Mouse (Mus musculus) thymus, adult 2 months (tissue): ENCODE data around the gene Vmn1r177. TPM values are rescaled to one million over a fixed set of nuclear protein-coding genes. Genes with fewer than 3 reads are reported as not detected.
"Not testable (repeated sequence)": the region's sequence is repeated elsewhere in the genome, so short reads cannot be mapped to it uniquely, and the experiment has no call there.

Experiments used
- DNase-seq: peaks from one replicate; pipeline ENCODE4 v3.0.0; 2021
- H3K27ac ChIP-seq: fragments of 200-500 bp; 2 replicates; pipeline ENCODE4 v1.5.1; 2012; ENCODE audit warnings: low read length, control low read depth; ENCODE audit not compliant: control insufficient read depth, insufficient read depth
- H3K27me3 ChIP-seq: fragments of 200-500 bp; 2 replicates; pipeline ENCODE4 v1.6.1; 2012; ENCODE audit warnings: mild to moderate bottlenecking, low read length, moderate library complexity, mixed read lengths; ENCODE audit not compliant: control insufficient read depth, insufficient read depth
- H3K36me3 ChIP-seq: fragments of 200-500 bp; 2 replicates; pipeline ENCODE4 v1.6.1; 2012; ENCODE audit warnings: mild to moderate bottlenecking, low read length, moderate library complexity; ENCODE audit not compliant: control insufficient read depth, insufficient read depth
- H3K4me1 ChIP-seq: fragments of 200-500 bp; replicated peaks from 2 replicates; pipeline ENCODE4 v1.6.1; 2012; ENCODE audit warnings: low read length; ENCODE audit not compliant: control insufficient read depth, insufficient read depth
- H3K4me3 ChIP-seq: fragments of 200-500 bp; 2 replicates; pipeline ENCODE4 v1.5.1; 2012; ENCODE audit warnings: mild to moderate bottlenecking, low read length, control low read depth, moderate library complexity; ENCODE audit not compliant: control insufficient read depth, insufficient read depth
- CTCF ChIP-seq: fragments of 200-500 bp; IDR thresholded peaks from 2 replicates; pipeline ENCODE4 v1.5.1; 2012; ENCODE audit warnings: mild to moderate bottlenecking, control low read depth, low read length, moderate library complexity, borderline replicate concordance; ENCODE audit not compliant: control insufficient read depth, poor library complexity, insufficient read depth; ENCODE audit errors: extremely low read depth
- POLR2A ChIP-seq: fragments of 200-500 bp; IDR thresholded peaks from 2 replicates; pipeline ENCODE4 v1.6.1; 2012; ENCODE audit warnings: mild to moderate bottlenecking, low read length, control low read depth, moderate library complexity; ENCODE audit not compliant: control insufficient read depth, poor library complexity, insufficient read depth; ENCODE audit errors: extremely low read depth
- WGBS: fragments of 180-500 bp; shearing (Covaris S2); methylation state at CpG from one replicate; pipeline ENCODE4 v1.1.7; 2018; 5-methylcytosine and 5-hydroxymethylcytosine counted together
- polyA plus RNA-seq: library from polyadenylated mRNA; depleted of rRNA; stranded (reverse); fragments of >200 nt; gene quantifications from 2 replicates; pipeline ENCODE4 v1.2.3, GENCODE M21; 2012; rRNA removed

The Vmn1r177 gene
- not detected in 2 replicates for polyA plus RNA-seq

- not testable (repeated sequence) for H3K36me3 ChIP-seq, H3K4me1 ChIP-seq, DNase-seq, H3K4me3 ChIP-seq, H3K27me3 ChIP-seq, H3K27ac ChIP-seq
- WGBS, result 7% methylated on average over 1 of the region's 1 CpGs
Observed at GRCm38 (mm10) chr7:23866349-23866748, at the start of gene Vmn1r177. Gene Vmn1r177 (minus strand): TSS chr7:23866449.

GRCm38 (mm10) chr7:23891709-23892108, 25.5 kb upstream of the Vmn1r177 start, which contains the start of gene Vmn1r178:
Gene Vmn1r178 (plus strand): TSS chr7:23892009.
- Histone ChIP-seq H3K36me3 (no peaks in the 10 kb centered on the region), H3K4me3 (no peak within 1 kb of the TSS), H3K27me3 (no peaks in the 10 kb centered on the region), H3K4me1 (no peaks in the 10 kb centered on the region), H3K27ac (no peak within 1 kb of the TSS)
- DNase-seq, result no peak
- WGBS, result 93% methylated on average over 1 of the region's 1 CpGs
- TF ChIP-seq POLR2A (no peak), CTCF (no peak)

- DNase-seq, H3K36me3 ChIP-seq, H3K27me3 ChIP-seq, H3K4me3 ChIP-seq, H3K27ac ChIP-seq, H3K4me1 ChIP-seq: not testable (repeated sequence)
- WGBS, result 68% methylated on average over 4 of the region's 4 CpGs
Observed at GRCm38 (mm10) chr7:23876918-23877317, 10.7 kb upstream of the Vmn1r177 start.

GRCm38 (mm10) chr7:23837272-23837671, 29.0 kb downstream of the Vmn1r177 start, which contains the start of gene Vmn1r176:
Gene Vmn1r176 (minus strand): TSS chr7:23837372.
- not testable (repeated sequence) for H3K27ac ChIP-seq, H3K36me3 ChIP-seq, H3K4me3 ChIP-seq, H3K4me1 ChIP-seq, DNase-seq, H3K27me3 ChIP-seq
- no CpG with 5 or more reads among the region's 1 CpGs for WGBS

Other genes starting within 250 kb of the Vmn1r177 start
- gene Vmn1r171, start 235.7 kb downstream of the Vmn1r177 start, polyA plus RNA-seq, result not detected in 2 replicates
- gene Vmn1r172, start 208.1 kb downstream of the Vmn1r177 start, polyA plus RNA-seq, result not detected in 2 replicates
- gene Vmn1r173, start 165.7 kb downstream of the Vmn1r177 start, polyA plus RNA-seq, result not detected in 2 replicates
- not detected in 2 replicates for gene Vmn1r174, start 114.2 kb downstream of the Vmn1r177 start, polyA plus RNA-seq
- gene Vmn1r175, start 55.8 kb downstream of the Vmn1r177 start, polyA plus RNA-seq, result not detected in 2 replicates
- not detected in 2 replicates for gene Vmn1r176, start 29.1 kb downstream of the Vmn1r177 start, polyA plus RNA-seq
- gene Vmn1r178, start 25.6 kb upstream of the Vmn1r177 start, polyA plus RNA-seq, result not detected in 2 replicates
- not detected in 2 replicates for gene Vmn1r179, start 60.5 kb upstream of the Vmn1r177 start, polyA plus RNA-seq
- gene Vmn1r180, start 84.2 kb upstream of the Vmn1r177 start, polyA plus RNA-seq, result not detected in 2 replicates
- gene Vmn1r181, start 108.2 kb upstream of the Vmn1r177 start, polyA plus RNA-seq, result not detected in 2 replicates
- not detected in 2 replicates for gene V1rd19, start 135.2 kb upstream of the Vmn1r177 start, polyA plus RNA-seq
- gene Vmn1r183, start 186.8 kb upstream of the Vmn1r177 start, polyA plus RNA-seq, result not detected in 2 replicates
- gene Zfp180, start 215.5 kb upstream of the Vmn1r177 start, polyA plus RNA-seq, result 27.0 and 27.9 TPM in 2 replicates
- 0.66 and 0.79 TPM in 2 replicates for gene Zfp112, start 245.9 kb upstream of the Vmn1r177 start, polyA plus RNA-seq